Mouse (Mus musculus) embryonic facial prominence, embryonic 14.5 days (tissue): ENCODE measurements around the gene Eloa. TPM values are rescaled to one million over a fixed set of nuclear protein-coding genes. Genes with fewer than 3 reads are reported as not detected.

Experiments used
- ATAC-seq: fragments of 200-750 bp; cut with Nextera tagmentation; 2 replicates; pipeline ENCODE4 v1.8.0; 2017; ENCODE audit warnings: low read depth, moderate number of reproducible peaks, moderate TSS enrichment
- DNase-seq: peaks from one replicate; pipeline ENCODE4 v3.0.0-alpha.2; 2015; ENCODE audit warnings: low spot score
- H3K27ac ChIP-seq: fragments of 300-500 bp; sonication (generic); replicated peaks from 2 replicates; pipeline ENCODE4 v1.5.1; 2014; ENCODE audit warnings: low read depth, mild to moderate bottlenecking, low read length, moderate library complexity
- H3K27me3 ChIP-seq: fragments of 300-500 bp; sonication (generic); replicated peaks from 2 replicates; pipeline ENCODE4 v1.6.1; 2014; ENCODE audit warnings: low read length; ENCODE audit not compliant: control insufficient read depth, insufficient read depth
- H3K36me3 ChIP-seq: fragments of 300-500 bp; sonication (generic); 2 replicates; pipeline ENCODE4 v1.6.1; 2014; ENCODE audit warnings: low read length, mixed read lengths; ENCODE audit not compliant: control insufficient read depth, insufficient read depth
- H3K4me1 ChIP-seq: fragments of 300-500 bp; sonication (generic); 2 replicates; pipeline ENCODE4 v1.6.1; 2014; ENCODE audit warnings: antibody characterized with exemption, low read length; ENCODE audit not compliant: control insufficient read depth, insufficient read depth
- H3K4me2 ChIP-seq: fragments of 300-500 bp; sonication (generic); 2 replicates; pipeline ENCODE4 v1.6.1; 2014; ENCODE audit warnings: low read depth, mild to moderate bottlenecking, low read length, moderate library complexity, mixed read lengths
- H3K4me3 ChIP-seq: fragments of 300-500 bp; sonication (generic); 2 replicates; pipeline ENCODE4 v1.5.1; 2014; ENCODE audit warnings: low read depth, mild to moderate bottlenecking, low read length
- H3K9ac ChIP-seq: fragments of 300-500 bp; sonication (generic); 2 replicates; pipeline ENCODE4 v1.6.1; 2014; ENCODE audit warnings: low read depth, mild to moderate bottlenecking, low read length, moderate library complexity, mixed read lengths
- H3K9me3 ChIP-seq: fragments of 300-500 bp; sonication (generic); 2 replicates; pipeline ENCODE4 v1.6.1; 2016; ENCODE audit warnings: low read length; ENCODE audit not compliant: control insufficient read depth
- WGBS: fragments of 180-500 bp; shearing (Covaris S2); extraction: QIAGEN DNeasy Blood & Tissue Kit; methylation state at CpG from one replicate; pipeline ENCODE4 v1.1.7; 2014; 5-methylcytosine and 5-hydroxymethylcytosine counted together
- polyA plus RNA-seq: library from polyadenylated mRNA; unstranded; fragments of >200 nt; fragmentation: Nextera tagmentation; extraction: Ambion mirVana; gene quantifications from 2 replicates; pipeline ENCODE4 v1.2.1, GENCODE M21; 2014

The Eloa gene
- polyA plus RNA-seq, 1 experiment from 2014 or later = 47.2 TPM

DNA sequence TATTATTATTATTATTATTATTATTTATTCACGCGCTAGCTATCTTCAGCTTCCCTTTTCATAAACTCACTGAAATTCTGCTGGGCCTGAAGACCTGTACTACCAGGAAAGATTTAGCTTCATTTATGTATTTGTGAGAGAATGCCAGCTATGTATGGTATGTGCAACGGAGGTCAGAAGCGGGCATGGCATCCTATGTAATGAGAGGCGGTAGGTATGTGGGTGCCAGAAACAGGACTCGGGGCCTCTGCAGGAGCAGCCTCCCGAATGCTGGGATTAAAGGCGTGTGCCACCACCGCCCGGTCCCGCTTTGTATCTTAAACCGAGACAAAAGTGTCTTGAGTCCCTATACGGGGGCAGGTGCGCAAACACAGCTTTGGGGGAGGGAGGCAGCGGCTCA lies 58.6 kb downstream of the Eloa start:
- peaks cover 60% of the 10 kb centered on the region for H3K36me3 ChIP-seq
- 8% methylated on average over 15 of the region's 15 CpGs for WGBS

GRCm38 (mm10) chr4:135962198-135962597 lies 59.4 kb downstream of the Eloa start:
- Histone ChIP-seq H3K9ac (no peak overlapping the region), H3K4me2 (no peak overlapping the region), H3K27me3 (no peaks in the 10 kb centered on the region), H3K9me3 (no peaks in the 10 kb centered on the region), H3K4me1 (no peaks in the 10 kb centered on the region), H3K4me3 (no peak overlapping the region), H3K27ac (peak overlapping the region; percentile 85; the same call in 1 of the 2 replicates), H3K36me3 (peaks cover 56% of the 10 kb centered on the region)
- ATAC-seq (no peak), DNase-seq (no peak)
- 88% methylated on average over 7 of the region's 7 CpGs for WGBS

More for the DNA sequence above, 58.6 kb downstream of the Eloa start:
- ATAC-seq (0 out of 2 replicates have a peak, but pooled peaks have one; percentile 3), DNase-seq (no peak)
- Histone ChIP-seq H3K4me1 (no peaks in the 10 kb centered on the region), H3K4me2 (peak overlapping the region; percentile 96), H3K4me3 (peak overlapping the region; percentile 61), H3K9ac (peak overlapping the region; percentile 75), H3K9me3 (no peaks in the 10 kb centered on the region), H3K27me3 (no peaks in the 10 kb centered on the region), H3K27ac (peak overlapping the region; percentile 85)

- Histone ChIP-seq H3K9ac (no peak overlapping the region), H3K36me3 (peaks cover 53% of the 10 kb centered on the region), H3K27me3 (no peaks in the 10 kb centered on the region), H3K4me2 (no peak overlapping the region), H3K9me3 (no peaks in the 10 kb centered on the region), H3K27ac (no peak overlapping the region), H3K4me3 (no peak overlapping the region), H3K4me1 (no peaks in the 10 kb centered on the region)
- WGBS = 91% methylated on average over 5 of the region's 5 CpGs
- no peak for ATAC-seq
- DNase-seq = no peak
These were observed 59.9 kb downstream of the Eloa start for GRCm38 (mm10) chr4:135961709-135962108.

- WGBS = 17% methylated on average over 5 of the region's 5 CpGs
- H3K27me3 ChIP-seq = no peaks in the 10 kb centered on the region
- no peaks in the 10 kb centered on the region for H3K9me3 ChIP-seq
- H3K4me1 ChIP-seq = no peaks in the 10 kb centered on the region
- H3K9ac ChIP-seq = no peak overlapping the region
- DNase-seq (peak; percentile 86), ATAC-seq (no peak)
- no peak overlapping the region for H3K4me3 ChIP-seq
- no peak overlapping the region for H3K27ac ChIP-seq
- peaks cover 51% of the 10 kb centered on the region for H3K36me3 ChIP-seq
- no peak overlapping the region for H3K4me2 ChIP-seq
These were observed 60.8 kb downstream of the Eloa start for GRCm38 (mm10) chr4:135960717-135961116.

- no peak overlapping the region for H3K27ac ChIP-seq
- H3K27me3 ChIP-seq = no peaks in the 10 kb centered on the region
- no peak overlapping the region for H3K4me2 ChIP-seq
- no peaks in the 10 kb centered on the region for H3K4me1 ChIP-seq
- H3K4me3 ChIP-seq = no peak overlapping the region
- no peak for ATAC-seq
- no peaks in the 10 kb centered on the region for H3K9me3 ChIP-seq
- WGBS = 63% methylated on average over 8 of the region's 8 CpGs
- H3K36me3 ChIP-seq = peaks cover 59% of the 10 kb centered on the region
- no peak for DNase-seq
- no peak overlapping the region for H3K9ac ChIP-seq
These were observed 63.2 kb downstream of the Eloa start for GRCm38 (mm10) chr4:135958354-135958753.

GRCm38 (mm10) chr4:135955886-135956285 lies 65.7 kb downstream of the Eloa start:
- H3K4me3 ChIP-seq = no peak overlapping the region
- no peak for DNase-seq
- H3K4me2 ChIP-seq = no peak overlapping the region
- H3K27me3 ChIP-seq = no peaks in the 10 kb centered on the region
- H3K27ac ChIP-seq = no peak overlapping the region
- H3K9ac ChIP-seq = no peak overlapping the region
- no peaks in the 10 kb centered on the region for H3K9me3 ChIP-seq
- no peak for ATAC-seq
- WGBS = 85% methylated on average over 8 of the region's 9 CpGs
- no peaks in the 10 kb centered on the region for H3K4me1 ChIP-seq
- peaks cover 66% of the 10 kb centered on the region for H3K36me3 ChIP-seq

- ATAC-seq (0 out of 2 replicates have a peak, but pooled peaks have one; percentile 51), DNase-seq (peak; percentile 69)
- no peak overlapping the region for H3K27ac ChIP-seq
- H3K4me3 ChIP-seq = no peak overlapping the region
- H3K9ac ChIP-seq = no peak overlapping the region
- no peaks in the 10 kb centered on the region for H3K4me1 ChIP-seq
- WGBS = 13% methylated on average over 2 of the region's 2 CpGs
- no peaks in the 10 kb centered on the region for H3K9me3 ChIP-seq
- H3K4me2 ChIP-seq = no peak overlapping the region
- H3K36me3 ChIP-seq = peaks cover 53% of the 10 kb centered on the region
- H3K27me3 ChIP-seq = no peaks in the 10 kb centered on the region
These were observed 67.3 kb downstream of the Eloa start for GRCm38 (mm10) chr4:135954241-135954640.

Other genes with a start within 250 kb of the Eloa start
- 212 and 235 TPM in 2 replicates for gene Srsf10, start 166.0 kb downstream of the Eloa start, polyA plus RNA-seq
- 158 and 162 TPM in 2 replicates for gene Pnrc2, start 147.9 kb downstream of the Eloa start, polyA plus RNA-seq
- 0.69 and 1.1 TPM in 2 replicates for gene Cnr2, start 126.4 kb downstream of the Eloa start, polyA plus RNA-seq
- 70.2 and 79.5 TPM in 2 replicates for gene Fuca1, start 101.0 kb downstream of the Eloa start, polyA plus RNA-seq
- 81.7 and 89.4 TPM in 2 replicates for gene Hmgcl, start 75.3 kb downstream of the Eloa start, polyA plus RNA-seq
- 50.5 and 56.1 TPM in 2 replicates for gene Gale, start 58.0 kb downstream of the Eloa start, polyA plus RNA-seq
- gene Lypla2, start 49.1 kb downstream of the Eloa start, polyA plus RNA-seq = 87.6 and 97.8 TPM in 2 replicates
- 48.3 and 51.4 TPM in 2 replicates for gene Pithd1, start 34.5 kb downstream of the Eloa start, polyA plus RNA-seq
- 528 and 551 TPM in 2 replicates for gene Rpl11, start 31.7 kb upstream of the Eloa start, polyA plus RNA-seq
- 404 and 407 TPM in 2 replicates for gene Id3, start 121.7 kb upstream of the Eloa start, polyA plus RNA-seq
- 7.9 and 10.1 TPM in 2 replicates for gene E2f2, start 150.6 kb upstream of the Eloa start, polyA plus RNA-seq
- 8.1 and 11.3 TPM in 2 replicates for gene Asap3, start 184.6 kb upstream of the Eloa start, polyA plus RNA-seq
- 25.4 and 27.2 TPM in 2 replicates for gene Tcea3, start 226.0 kb upstream of the Eloa start, polyA plus RNA-seq